Mouse (Mus musculus) olfactory bulb, adult 2 months (tissue): ENCODE measurements around the gene Arhgap4.

Experiments
- CTCF ChIP-seq: fragments of 200-500 bp; IDR thresholded peaks from 2 replicates; pipeline ENCODE4 v1.5.1; 2012; ENCODE audit warnings: low read depth, mild to moderate bottlenecking, low read length, moderate library complexity; ENCODE audit not compliant: insufficient read depth
- POLR2A ChIP-seq: fragments of 200-500 bp; IDR thresholded peaks from 2 replicates; pipeline ENCODE4 v1.6.1; 2012; ENCODE audit warnings: mild to moderate bottlenecking, low read depth, low read length, moderate library complexity; ENCODE audit not compliant: insufficient read depth

- TF ChIP-seq POLR2A (no peak), CTCF (no peak)
These were observed 30.0 kb downstream of the Arhgap4 start, which contains the start of gene Avpr2 for GRCm38 (mm10) chrX:73891551-73892152.
